Mouse (Mus musculus): ENCODE results near the gene Ceacam9. TPM values are rescaled to one million over a fixed set of nuclear protein-coding genes. Genes with fewer than 3 reads are reported as not detected.

The Ceacam9 gene
- total and polyA plus RNA-seq, 3 experiments = not detected

DNA sequence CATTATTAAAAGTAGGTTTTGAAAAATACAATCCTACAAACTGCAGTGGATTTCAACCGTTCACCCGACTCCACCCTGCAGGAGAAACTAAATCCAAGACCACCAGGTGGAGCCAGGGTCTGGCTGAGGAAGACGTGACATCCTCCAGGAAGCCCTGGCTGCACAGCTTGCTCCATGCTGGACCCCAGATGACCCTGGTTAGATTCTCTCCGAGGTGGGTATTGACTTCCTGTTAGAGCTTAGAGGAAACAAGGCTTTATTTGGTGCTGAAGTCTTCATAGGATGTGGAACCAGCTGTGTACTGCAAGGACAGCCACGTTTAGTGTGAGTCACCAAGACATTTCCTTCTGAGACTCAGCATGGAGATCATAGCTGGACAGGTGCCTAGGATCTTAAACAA lies 32.5 kb upstream of the Ceacam9 start (continued):
- TF ChIP-seq TAL1 (IDR thresholded peaks at IDR 0.05; ENCODE audit: low read length) = no peak

DNA sequence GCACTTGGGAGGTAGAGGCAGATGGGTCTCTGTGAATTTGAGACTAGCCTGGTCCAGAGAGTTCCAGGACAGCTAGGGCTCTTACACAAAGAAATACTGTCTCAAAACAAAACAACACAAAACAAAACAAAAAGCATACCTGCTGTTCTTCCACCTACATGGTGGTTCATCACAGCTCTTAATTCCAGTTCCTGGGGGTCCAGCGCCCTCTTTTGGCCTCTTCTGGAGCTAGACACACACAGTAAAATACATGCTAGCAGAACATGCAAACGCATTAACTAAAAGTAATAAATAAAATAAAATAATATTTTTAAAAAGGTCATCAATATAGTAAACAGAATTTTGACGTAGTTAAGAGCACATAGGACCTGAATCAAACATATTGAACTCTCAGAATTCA lies 26.7 kb upstream of the Ceacam9 start:
- TF ChIP-seq JUND (IDR thresholded peaks at IDR 0.05; ENCODE audit: low read depth, low read length) (no peak), SMC3 (IDR thresholded peaks at IDR 0.05; ENCODE audit: low read depth, low read length) (peak; percentile 53), CTCF (IDR thresholded peaks at IDR 0.05 in 2 of 3, conservative IDR thresholded peaks at IDR 0.05 in 1 of 3; ENCODE audit: control insufficient read depth in 1 of 3, insufficient read depth in 1 of 3, low read depth in 2 of 3, low read length in 3 of 3, poor library complexity in 1 of 3, severe bottlenecking in 1 of 3) (peak; percentile 33 to 64 (median 57)), RAD21 (IDR thresholded peaks at IDR 0.05; ENCODE audit: low read depth, low read length) (peak; percentile 67)
- peak; percentile 50 for DNase-seq (ENCODE audit: low read depth, low spot score)
- Histone ChIP-seq H3K9ac (ENCODE audit: control insufficient read depth, low read depth, low read length, poor library complexity, severe bottlenecking) (no peak overlapping the region), H3K4me1 (ENCODE audit: control insufficient read depth in 1 of 2, insufficient read depth in 2 of 2, low read length in 2 of 2) (no peaks in the 10 kb centered on the region), H3K27me3 (ENCODE audit: control insufficient read depth in 1 of 2, insufficient read depth in 2 of 2, low read length in 2 of 2) (peaks cover 1 to 5% of the 10 kb centered on the region in 2 experiments; a peak in 1 of 4 replicates), H3K9me3 (replicated peaks; ENCODE audit: insufficient read depth, low read length) (no peaks in the 10 kb centered on the region), H3K4me3 (ENCODE audit: control insufficient read depth in 1 of 2, insufficient read depth in 1 of 2, low read depth in 2 of 2, low read length in 2 of 2) (no peak overlapping the region), H3K79me2 (ENCODE audit: control insufficient read depth, insufficient read depth, low read length, poor library complexity) (no peaks in the 10 kb centered on the region), H3K27ac (ENCODE audit: control insufficient read depth, low read depth, low read length) (no peak overlapping the region), H3K36me3 (ENCODE audit: control insufficient read depth in 1 of 2, insufficient read depth in 2 of 2, low read length in 2 of 2) (no peaks in the 10 kb centered on the region)

DNA sequence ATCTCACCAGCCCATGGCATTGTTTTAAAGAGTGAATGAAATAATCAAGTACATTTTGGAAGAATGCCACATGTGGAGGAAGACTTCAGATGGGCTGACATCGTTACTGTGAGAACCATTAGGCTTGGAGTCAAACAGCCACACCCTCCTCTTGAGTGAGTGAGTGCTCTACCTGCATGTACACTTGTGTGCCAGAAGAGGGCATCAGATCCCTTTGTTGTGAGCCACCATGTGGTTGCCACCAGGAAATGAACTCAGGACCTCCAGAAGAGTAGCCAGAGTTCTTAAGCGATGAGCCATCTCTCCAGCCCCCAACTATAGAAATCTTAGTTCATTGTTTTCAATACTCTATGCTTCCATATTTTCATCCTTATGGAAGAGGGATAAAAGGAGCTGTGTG lies 22.7 kb upstream of the Ceacam9 start:
- no peaks in the 10 kb centered on the region for H3K4me1 ChIP-seq (ENCODE audit: control insufficient read depth in 1 of 2, insufficient read depth in 2 of 2, low read length in 2 of 2)
- H3K36me3 ChIP-seq (ENCODE audit: control insufficient read depth in 1 of 2, insufficient read depth in 2 of 2, low read length in 2 of 2) = no peaks in the 10 kb centered on the region
- H3K79me2 ChIP-seq (ENCODE audit: control insufficient read depth, insufficient read depth, low read length, poor library complexity) = no peaks in the 10 kb centered on the region
- DNase-seq (ENCODE audit: low read depth, low spot score) = peak; percentile 84
- H3K27ac ChIP-seq (ENCODE audit: control insufficient read depth, low read depth, low read length) = no peak overlapping the region
- peaks cover 7 to 9% of the 10 kb centered on the region in 2 experiments; a peak in 3 of 4 replicates for H3K27me3 ChIP-seq (ENCODE audit: control insufficient read depth in 1 of 2, insufficient read depth in 2 of 2, low read length in 2 of 2)
- H3K9ac ChIP-seq (ENCODE audit: control insufficient read depth, low read depth, low read length, poor library complexity, severe bottlenecking) = no peak overlapping the region
- H3K9me3 ChIP-seq (replicated peaks; ENCODE audit: insufficient read depth, low read length) = no peaks in the 10 kb centered on the region
- no peak overlapping the region for H3K4me3 ChIP-seq (ENCODE audit: control insufficient read depth in 1 of 2, insufficient read depth in 1 of 2, low read depth in 2 of 2, low read length in 2 of 2)
- TF ChIP-seq E2F4 (IDR thresholded peaks at IDR 0.05; ENCODE audit: borderline replicate concordance, low read depth, low read length) = no peak
- no peak for TF ChIP-seq TCF12 (IDR thresholded peaks at IDR 0.05; ENCODE audit: low read depth, low read length)
- TF ChIP-seq MYC (IDR thresholded peaks at IDR 0.05; ENCODE audit: low read depth, low read length) = peak; percentile 92
- peak; percentile 48 for TF ChIP-seq ZC3H11A (IDR thresholded peaks at IDR 0.05; ENCODE audit: low read depth, low read length)
- 0 out of 2 replicates have a peak, but pooled peaks have one; percentile 15 for TF ChIP-seq MXI1 (IDR thresholded peaks at IDR 0.05; ENCODE audit: low read depth, low read length)
- TF ChIP-seq POLR2A (IDR thresholded peaks at IDR 0.05; ENCODE audit: control insufficient read depth in 1 of 2, insufficient read depth in 1 of 2, low read depth in 1 of 2, low read length in 2 of 2, poor library complexity in 1 of 2) = no peak
- TF ChIP-seq SIN3A (IDR thresholded peaks at IDR 0.05; ENCODE audit: low read length) = peak; percentile 17; the same call in 1 of the 2 replicates
- peak; percentile 53; the same call in 1 of the 2 replicates for TF ChIP-seq ELF1 (IDR thresholded peaks at IDR 0.05; ENCODE audit: low read depth, low read length)
- TF ChIP-seq CTCF (IDR thresholded peaks at IDR 0.05 in 2 of 3, conservative IDR thresholded peaks at IDR 0.05 in 1 of 3; ENCODE audit: control insufficient read depth in 1 of 3, insufficient read depth in 1 of 3, low read depth in 2 of 3, low read length in 3 of 3, poor library complexity in 1 of 3, severe bottlenecking in 1 of 3) = peak; percentile 70 to 86 (median 77)
- TF ChIP-seq RAD21 (IDR thresholded peaks at IDR 0.05; ENCODE audit: low read depth, low read length) = peak; percentile 66
- TF ChIP-seq UBTF (IDR thresholded peaks at IDR 0.05; ENCODE audit: borderline replicate concordance, insufficient read depth, low read depth, low read length) = no peak
- TF ChIP-seq ZMIZ1 (IDR thresholded peaks at IDR 0.05; ENCODE audit: low read depth, low read length) = no peak
- 0 out of 2 replicates have a peak, but pooled peaks have one; percentile 14 for TF ChIP-seq HCFC1 (IDR thresholded peaks at IDR 0.05; ENCODE audit: low read depth, low read length)
- no peak for TF ChIP-seq EP300 (IDR thresholded peaks at IDR 0.05; ENCODE audit: low read depth in 1 of 2, low read length in 2 of 2)
- peak; percentile 60 for TF ChIP-seq SMC3 (IDR thresholded peaks at IDR 0.05; ENCODE audit: low read depth, low read length)
